Mouse (Mus musculus): Measurements from ENCODE around the gene Tmod1.

Gene Tmod1

DNA sequence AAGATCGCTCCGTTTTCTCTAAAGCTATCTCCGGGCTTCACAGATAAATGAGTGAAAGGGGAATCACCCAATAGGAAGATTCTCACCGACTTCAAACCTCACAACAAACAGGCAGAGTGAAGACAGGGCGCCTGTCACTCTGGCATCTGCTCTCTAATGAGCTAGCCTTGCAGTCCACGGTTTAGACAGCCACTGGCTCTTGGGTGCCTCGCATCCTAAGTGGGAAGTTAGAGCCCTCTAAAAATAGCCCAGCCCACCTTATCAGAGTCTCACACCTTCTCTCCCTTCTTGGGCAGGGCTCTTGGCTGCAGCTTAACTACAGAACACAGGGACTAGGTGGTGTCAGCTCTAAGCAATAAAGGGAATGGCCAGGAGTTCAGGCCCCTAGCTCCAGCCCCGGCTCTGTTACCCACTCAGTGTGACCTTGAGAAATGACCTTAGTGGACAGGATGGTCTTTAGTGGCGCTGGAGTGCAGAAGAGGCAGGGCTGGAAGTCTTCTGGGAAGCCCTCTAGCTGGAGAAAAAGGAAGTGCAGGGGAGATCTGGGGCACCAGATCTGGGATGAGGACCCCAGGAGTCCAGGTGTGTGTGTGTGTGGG is 2.0 kb downstream of the Tmod1 start:
- no peak for TF ChIP-seq GATA4 (IDR thresholded peaks at IDR 0.05; ENCODE audit: insufficient replicate concordance, low read length)

DNA sequence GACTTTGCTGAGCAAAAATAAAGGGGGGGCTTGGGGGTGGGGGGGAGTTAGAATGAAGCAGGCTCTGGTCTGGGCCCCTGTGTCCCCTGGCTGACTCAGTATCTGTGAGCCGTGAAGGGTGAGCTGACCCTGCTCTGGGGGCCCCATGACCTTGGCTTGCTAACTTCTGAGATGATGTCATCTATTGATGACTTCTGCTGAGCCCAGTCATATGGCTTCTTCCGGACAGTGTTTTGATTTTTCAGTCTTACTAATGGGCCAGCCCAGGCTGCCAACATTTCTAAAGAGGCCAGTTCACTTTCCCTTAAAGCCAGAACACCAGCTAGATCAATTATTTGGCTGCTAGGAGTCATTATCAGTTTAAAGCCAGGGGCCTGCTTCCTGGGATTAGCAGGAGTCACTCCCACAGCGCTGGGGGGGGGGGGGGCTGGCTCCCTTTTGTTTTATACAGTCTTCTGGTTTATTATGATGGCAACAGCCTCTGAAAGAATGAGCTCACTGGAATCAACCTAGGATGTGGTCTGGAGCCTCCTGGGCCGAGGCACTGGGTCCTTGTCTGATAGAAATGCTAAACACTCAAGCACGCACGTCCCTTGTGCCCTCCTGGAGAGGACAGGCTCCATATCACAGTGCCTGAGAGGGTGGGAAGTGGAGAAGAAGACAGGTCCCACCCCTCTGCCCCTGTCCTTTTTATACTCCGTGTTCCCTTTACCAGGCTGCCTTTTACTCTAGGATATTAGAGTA is 3.2 kb downstream of the Tmod1 start:
- no peak for TF ChIP-seq GATA4 (IDR thresholded peaks at IDR 0.05; ENCODE audit: insufficient replicate concordance, low read length)

DNA sequence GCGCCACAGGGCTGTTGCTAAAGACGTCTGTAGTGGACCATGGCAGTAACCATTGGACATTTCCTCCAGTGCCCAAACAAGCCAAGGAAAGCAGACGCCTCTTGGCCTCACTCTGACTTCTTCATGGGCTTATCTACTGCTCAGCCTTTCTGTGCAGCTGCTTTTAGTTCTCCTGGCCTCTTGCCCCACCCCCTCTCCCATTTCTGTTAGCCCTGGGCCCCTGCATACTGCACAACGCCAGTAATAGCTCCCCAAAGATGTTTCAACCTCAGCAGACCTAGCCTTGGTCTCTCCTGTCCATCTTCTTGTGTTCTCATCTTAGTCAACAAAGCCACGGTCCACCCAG is 3.7 kb downstream of the Tmod1 start:
- no peak for TF ChIP-seq GATA4 (IDR thresholded peaks at IDR 0.05; ENCODE audit: insufficient replicate concordance, low read length)

DNA sequence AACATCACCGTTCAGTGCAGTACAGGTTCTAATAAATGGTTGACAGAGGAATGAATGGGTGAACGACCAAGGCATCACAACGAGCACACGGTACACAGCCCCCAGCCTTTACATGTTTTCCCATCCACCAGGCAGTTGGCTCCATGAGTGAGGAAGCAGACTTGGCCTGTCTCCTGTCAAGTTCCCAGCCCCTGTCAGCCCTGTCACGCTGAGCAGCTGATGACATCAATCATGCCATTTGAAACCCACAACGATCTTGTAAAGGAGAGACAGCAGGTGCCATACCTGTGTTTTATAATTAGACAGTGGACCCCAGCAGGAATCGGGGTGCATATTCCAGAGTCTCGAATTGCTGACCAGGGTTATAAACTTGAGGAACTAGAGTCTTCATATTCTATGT is 4.6 kb downstream of the Tmod1 start:
- no peak for TF ChIP-seq GATA4 (IDR thresholded peaks at IDR 0.05; ENCODE audit: insufficient replicate concordance, low read length)

DNA sequence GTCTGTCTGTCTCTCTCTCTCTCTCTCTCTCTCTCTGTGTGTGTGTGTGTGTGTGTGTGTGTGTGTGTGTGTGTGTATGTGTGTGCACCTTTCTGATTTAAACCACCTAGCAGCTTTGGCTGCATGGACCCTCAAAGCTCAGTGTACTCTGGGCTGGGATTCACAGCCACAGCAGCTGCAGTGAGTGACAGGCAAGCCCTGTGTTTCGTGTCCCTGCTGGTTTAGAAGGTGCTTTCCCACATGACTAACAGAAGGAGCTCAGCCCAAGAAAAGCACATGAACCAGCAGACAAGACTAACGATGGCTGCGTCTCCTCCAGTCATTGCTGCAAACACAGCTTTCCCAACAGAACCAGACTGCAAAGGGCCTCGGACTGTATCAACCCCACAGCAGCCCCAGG is 9.2 kb downstream of the Tmod1 start:
- no peak for TF ChIP-seq GATA4 (IDR thresholded peaks at IDR 0.05; ENCODE audit: insufficient replicate concordance, low read length)

DNA sequence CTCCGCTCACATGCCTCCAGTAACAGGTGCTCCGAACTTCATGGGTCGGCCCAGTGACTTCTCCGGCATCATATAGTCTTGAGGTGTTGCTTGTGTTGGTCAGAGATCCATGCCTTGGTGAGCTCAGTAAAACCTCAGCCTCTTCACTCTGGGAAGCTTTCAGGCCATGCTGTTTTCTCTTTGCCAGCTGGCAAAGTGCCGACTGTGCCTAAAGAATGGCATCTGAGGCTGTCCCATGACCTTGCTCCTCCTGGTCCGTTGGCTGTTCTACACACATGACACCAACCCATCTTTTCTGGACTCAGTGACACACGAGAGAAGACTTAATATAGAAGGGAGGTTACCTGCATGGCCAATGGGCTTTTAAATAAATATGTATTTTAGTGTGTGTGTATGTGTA is 9.7 kb downstream of the Tmod1 start:
- no peak for TF ChIP-seq GATA4 (IDR thresholded peaks at IDR 0.05; ENCODE audit: insufficient replicate concordance, low read length)

DNA sequence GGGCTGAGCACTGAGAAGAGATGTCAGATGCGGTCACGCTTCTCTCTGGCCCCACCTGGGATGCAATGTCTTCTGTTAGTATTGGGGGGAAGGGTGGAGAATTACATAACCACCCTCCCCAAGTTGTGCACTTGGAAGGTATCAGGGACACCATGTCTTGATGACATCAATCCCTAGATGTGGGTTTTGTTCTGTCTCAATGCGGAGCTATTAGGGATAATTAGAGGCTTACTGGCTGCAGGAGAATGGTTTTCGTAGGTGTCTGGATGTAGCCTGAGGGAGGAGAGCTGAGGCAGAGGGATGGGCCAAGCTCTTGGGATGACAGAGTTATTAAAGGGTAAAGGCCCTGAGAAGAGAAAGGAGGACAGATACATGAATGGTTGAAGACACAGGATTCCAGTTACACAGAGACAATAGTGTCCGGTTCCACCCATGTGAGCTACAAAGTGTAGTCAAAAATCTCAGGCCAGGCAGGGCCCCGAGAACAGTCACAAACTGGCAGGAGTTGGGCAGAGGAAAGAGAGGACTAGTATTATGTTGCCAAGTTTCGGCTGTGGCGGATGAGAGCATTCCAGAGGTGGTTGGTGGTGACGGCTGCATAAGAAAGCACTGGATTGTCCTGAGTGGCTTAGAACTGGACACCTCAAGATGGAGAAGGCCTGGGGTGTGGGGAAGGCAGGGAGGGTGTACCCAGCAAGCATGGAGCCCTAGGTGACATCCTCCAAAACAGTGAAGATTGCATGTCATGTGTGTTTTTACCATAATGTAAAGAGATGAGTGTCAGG is 14.8 kb downstream of the Tmod1 start:
- TF ChIP-seq GATA4 (IDR thresholded peaks at IDR 0.05; ENCODE audit: insufficient replicate concordance, low read length): no peak

DNA sequence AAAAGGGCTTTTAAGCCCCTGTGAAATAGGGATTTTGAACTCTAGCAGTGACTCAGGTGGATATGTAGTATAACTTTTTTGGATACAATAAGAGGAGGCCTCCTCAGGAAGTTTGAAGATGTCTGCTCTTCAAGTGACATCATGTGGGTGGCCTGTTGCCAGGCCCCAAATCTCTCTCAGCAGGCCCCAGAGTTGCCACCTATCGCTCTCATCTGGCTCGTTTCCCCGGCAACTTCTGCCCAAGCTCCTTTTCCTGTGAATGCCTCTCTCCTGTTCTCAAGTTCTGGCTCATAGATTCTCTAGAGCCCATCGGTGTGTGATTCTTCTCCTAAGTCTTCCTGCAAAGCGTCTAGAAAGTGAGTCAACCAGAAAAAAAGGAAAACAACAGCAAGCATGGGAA is 17.4 kb downstream of the Tmod1 start:
- TF ChIP-seq GATA4 (IDR thresholded peaks at IDR 0.05; ENCODE audit: insufficient replicate concordance, low read length): no peak

DNA sequence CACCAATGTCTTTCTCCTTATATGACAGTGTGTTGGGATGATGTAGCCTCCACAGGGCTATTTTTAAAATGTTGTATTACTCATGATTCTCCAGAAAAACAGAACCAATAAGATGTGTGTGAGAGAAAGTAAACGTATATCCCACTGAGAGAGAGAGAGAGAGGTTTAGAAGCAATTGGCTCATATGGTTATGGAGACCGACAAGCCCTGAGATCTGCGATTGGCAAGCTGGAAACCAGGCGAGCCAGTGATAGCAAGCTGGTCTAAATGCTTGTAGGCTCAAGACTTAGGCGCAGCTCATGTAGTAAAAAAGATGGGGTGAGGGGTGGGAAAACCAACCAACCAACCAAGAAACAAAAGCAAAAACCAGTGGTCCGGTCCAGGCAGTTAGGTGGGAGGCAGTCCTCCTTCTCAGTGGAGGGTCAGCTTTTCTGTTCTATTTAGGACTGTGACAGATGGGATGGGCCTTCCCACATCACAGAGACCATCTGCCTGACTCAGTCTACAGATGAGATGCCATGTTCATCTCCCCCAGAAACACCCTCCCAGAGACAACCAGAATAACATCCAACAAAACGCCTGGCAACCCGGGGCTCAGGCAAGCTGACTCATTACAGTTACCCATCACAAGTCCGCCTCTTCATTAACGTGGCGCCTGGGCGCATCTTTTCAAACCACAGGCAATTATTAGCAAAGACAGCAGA is 22.7 kb downstream of the Tmod1 start:
- TF ChIP-seq GATA4 (IDR thresholded peaks at IDR 0.05; ENCODE audit: insufficient replicate concordance, low read length): no peak

DNA sequence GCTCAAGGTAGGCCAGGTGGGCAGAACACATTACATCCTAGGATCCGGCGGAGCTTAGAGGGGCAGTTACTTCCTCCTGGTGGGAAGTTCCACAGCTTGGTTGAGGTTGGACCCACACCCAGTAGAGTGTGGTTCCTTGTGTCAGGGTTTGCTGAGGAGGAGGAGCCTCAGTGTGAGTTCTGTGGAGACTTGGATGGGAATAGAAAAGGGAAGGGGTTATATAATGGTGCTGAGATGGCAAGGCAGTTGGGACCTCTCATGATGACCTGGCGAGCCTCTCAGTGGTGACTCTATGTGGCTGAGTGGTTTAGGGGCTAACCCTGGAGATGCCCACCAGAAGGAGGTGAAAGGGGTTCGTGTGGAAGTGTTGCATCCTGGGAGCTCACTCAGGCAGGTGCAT is 25.1 kb downstream of the Tmod1 start:
- TF ChIP-seq GATA4 (IDR thresholded peaks at IDR 0.05; ENCODE audit: insufficient replicate concordance, low read length): no peak

DNA sequence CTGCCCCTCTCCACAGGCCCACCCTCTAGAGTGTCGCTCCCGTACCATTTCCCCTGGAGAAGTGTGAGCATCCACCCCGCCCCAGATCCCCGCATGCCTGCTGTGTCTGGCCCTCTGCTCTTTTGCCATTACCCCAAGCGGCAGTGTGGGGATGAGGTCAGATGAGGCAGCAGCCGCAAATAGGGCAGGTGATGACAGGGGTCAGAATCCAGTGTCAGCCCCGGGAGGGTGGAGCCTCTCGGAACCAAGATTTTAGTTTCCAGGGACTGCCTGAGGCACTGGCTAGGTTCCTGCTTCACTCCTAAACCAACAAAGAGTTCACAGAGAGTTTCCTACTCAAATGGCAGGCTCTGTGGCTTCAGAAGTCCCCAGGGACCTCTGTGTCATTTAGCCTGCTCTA is 25.5 kb downstream of the Tmod1 start:
- no peak for TF ChIP-seq GATA4 (IDR thresholded peaks at IDR 0.05; ENCODE audit: insufficient replicate concordance, low read length)

DNA sequence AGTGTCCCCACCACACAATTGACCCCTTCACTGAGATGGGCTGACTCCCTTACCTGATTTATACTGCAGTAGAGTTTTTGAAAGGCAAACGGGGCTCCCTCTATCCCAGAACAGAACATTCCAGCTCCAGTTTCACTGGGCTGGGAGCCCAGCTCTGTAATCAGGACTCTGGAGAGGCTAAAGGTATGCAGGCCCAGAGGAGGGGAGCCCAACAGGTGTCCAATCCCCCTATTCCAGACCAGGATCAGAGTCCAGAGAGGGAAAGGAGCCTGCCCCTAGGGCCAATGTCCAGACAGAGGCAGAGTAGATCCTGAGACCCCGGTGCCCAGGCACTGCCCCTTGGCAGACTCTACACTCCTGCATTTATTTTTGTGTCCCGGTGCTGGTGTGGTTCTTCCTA is 26.2 kb downstream of the Tmod1 start:
- no peak for TF ChIP-seq GATA4 (IDR thresholded peaks at IDR 0.05; ENCODE audit: insufficient replicate concordance, low read length)

DNA sequence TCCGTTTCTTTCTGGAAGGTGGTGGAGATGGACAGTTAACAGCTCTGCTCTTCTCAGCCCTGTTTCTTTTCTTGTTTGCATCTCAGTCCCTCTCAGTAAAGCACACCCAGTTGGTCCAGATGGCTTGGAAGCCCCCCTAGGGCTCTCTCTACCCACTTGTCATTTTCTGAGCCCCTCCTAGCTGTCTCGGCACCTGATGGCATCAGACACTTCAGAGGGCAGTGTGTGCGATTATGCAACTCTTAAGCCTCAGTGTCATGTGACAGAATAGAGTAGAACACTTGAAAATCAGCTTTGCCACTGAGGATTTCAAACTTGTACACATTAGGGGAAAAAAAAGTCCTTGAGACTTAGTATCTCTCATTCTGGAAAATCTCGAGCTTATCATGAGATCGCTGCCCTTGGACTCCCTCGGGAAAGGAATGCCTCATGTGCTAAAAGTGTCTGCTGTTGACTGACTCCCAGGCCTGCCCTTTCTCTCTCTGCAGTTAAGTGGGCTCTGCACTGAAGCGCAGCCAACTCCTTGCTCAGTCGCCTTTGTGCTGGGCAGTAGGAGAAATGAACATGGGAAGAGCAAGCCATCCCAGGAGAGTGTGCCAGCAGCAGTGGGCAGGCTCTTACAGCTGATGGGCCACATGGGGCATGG is 27.1 kb downstream of the Tmod1 start:
- TF ChIP-seq GATA4 (IDR thresholded peaks at IDR 0.05; ENCODE audit: insufficient replicate concordance, low read length): no peak

DNA sequence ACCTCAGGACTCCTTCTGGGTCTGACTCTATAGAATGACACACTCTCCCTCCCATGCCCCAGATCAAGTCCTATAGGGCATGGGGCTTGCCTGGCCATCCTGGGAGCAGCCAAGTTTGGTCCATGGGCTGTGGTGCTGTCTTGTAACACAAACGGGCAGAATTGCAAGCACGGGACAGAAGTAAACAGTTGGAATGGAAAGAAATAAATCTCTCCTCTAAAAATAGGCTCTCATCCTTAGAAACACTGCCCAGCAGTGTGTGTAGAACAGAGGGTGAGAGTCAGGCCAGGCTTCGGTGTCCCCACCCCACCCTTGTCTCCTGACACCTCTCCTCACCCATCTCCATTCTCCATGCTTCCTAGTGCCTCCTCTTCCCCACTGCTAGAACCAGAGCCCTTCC is 29.3 kb downstream of the Tmod1 start:
- TF ChIP-seq GATA4 (IDR thresholded peaks at IDR 0.05; ENCODE audit: insufficient replicate concordance, low read length): no peak

DNA sequence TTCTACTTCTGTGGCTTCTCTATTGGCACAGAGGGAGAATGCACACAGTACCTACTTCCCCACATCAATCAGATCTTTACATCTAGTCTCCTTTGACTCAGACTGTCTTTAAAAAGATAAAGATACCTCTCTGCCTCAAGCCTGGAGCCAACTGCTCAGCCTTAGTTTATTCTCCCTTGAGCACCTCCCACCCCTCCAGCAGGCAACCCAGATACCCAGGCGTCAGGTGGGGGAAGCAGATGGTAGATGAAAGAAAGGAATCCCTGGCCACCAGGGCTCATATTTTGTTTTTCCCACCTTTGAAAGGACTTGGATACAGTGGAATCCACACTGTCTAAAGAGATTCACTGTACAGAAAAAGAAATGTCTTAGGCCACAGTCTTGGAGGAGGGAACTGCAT is 29.8 kb downstream of the Tmod1 start:
- no peak for TF ChIP-seq GATA4 (IDR thresholded peaks at IDR 0.05; ENCODE audit: insufficient replicate concordance, low read length)

All from liver, adult (tissue).